Comparison of ENCODE assay signal across 8 mouse cellular contexts in genomic region chr2:65471311-65471882, GRCm38 (mm10).
DNase-seq lines count a peak whose midpoint lies in the region; ATAC-seq and TF ChIP-seq lines count a peak whose summit lies in the region.
"Had no signal": no experiment of that assay in that cellular context is flagged by ENCODE, and none has a peak within 500 bp of the region (broad histone marks: within the 10 kb centered on the region; RNA-seq: fewer than 3 reads in every experiment).

No protein-coding gene starts in this region.

- no peak for DNase-seq in hindbrain, embryonic 10.5 days (ENCODE audit: low spot score)
- peak; percentile 27 for DNase-seq in midbrain, postnatal 0 days (ENCODE audit: low spot score)
- no peak for DNase-seq in thymus, postnatal 0 days (ENCODE audit: low spot score)
- no peak for DNase-seq in gastrocnemius, postnatal 36 days

- H3K9me3 ChIP-seq in hindbrain, embryonic 15.5 days, result no peaks in the 10 kb centered on the region
- no peaks in the 10 kb centered on the region for H3K9me3 ChIP-seq in hindbrain, embryonic 10.5 days
- H3K9me3 ChIP-seq in midbrain, postnatal 0 days (ENCODE audit: low read length), result no peaks in the 10 kb centered on the region

- H3K27ac ChIP-seq in hindbrain, embryonic 15.5 days (replicated peaks), result peak overlapping the region; percentile 29
- no peak overlapping the region for H3K27ac ChIP-seq in hindbrain, embryonic 10.5 days
- no peak overlapping the region for H3K27ac ChIP-seq in brown adipose tissue, adult 24 weeks (replicated peaks; ENCODE audit: low read depth, low read length)
- H3K27ac ChIP-seq in embryonic fibroblast, embryonic 13.5 days (ENCODE audit: insufficient read depth, low read length), result no peak overlapping the region
- H3K27ac ChIP-seq in midbrain, postnatal 0 days (ENCODE audit: low read depth, low read length), result no peak overlapping the region
- H3K27ac ChIP-seq: macrophage had no signal

- WGBS in hindbrain, embryonic 15.5 days, result 59% methylated on average over 11 of the region's 11 CpGs
- 71% methylated on average over 11 of the region's 11 CpGs for WGBS in hindbrain, embryonic 10.5 days
- WGBS in midbrain, postnatal 0 days, result 36% methylated on average over 11 of the region's 11 CpGs

- peaks cover 39% of the 10 kb centered on the region for H3K36me3 ChIP-seq in hindbrain, embryonic 15.5 days
- no peaks in the 10 kb centered on the region; the same call in 1 of the 2 replicates for H3K36me3 ChIP-seq in hindbrain, embryonic 10.5 days
- peaks cover 22% of the 10 kb centered on the region for H3K36me3 ChIP-seq in midbrain, postnatal 0 days (ENCODE audit: insufficient read depth, low read length)

- H3K27me3 ChIP-seq in hindbrain, embryonic 15.5 days, result no peaks in the 10 kb centered on the region
- H3K27me3 ChIP-seq in hindbrain, embryonic 10.5 days (ENCODE audit: insufficient read depth, poor library complexity, severe bottlenecking), result no peaks in the 10 kb centered on the region
- no peaks in the 10 kb centered on the region for H3K27me3 ChIP-seq in midbrain, postnatal 0 days (ENCODE audit: insufficient read depth, low read length)

- intact Hi-C loops in gastrocnemius, postnatal 36 days (cut with DNase I), result no loop called here

- TF ChIP-seq CTCF in embryonic fibroblast, embryonic 13.5 days (IDR thresholded peaks at IDR 0.05; ENCODE audit: borderline replicate concordance, insufficient read depth, low read length), result no peak
- no peak for TF ChIP-seq CTCF in midbrain, postnatal 0 days (IDR thresholded peaks at IDR 0.05)

- H3K9ac ChIP-seq in hindbrain, embryonic 15.5 days, result no peak overlapping the region
- H3K9ac ChIP-seq in midbrain, postnatal 0 days (replicated peaks; ENCODE audit: low read length, poor library complexity, severe bottlenecking), result no peak overlapping the region

- H3K4me1 ChIP-seq in hindbrain, embryonic 15.5 days (replicated peaks), result no peaks in the 10 kb centered on the region
- no peaks in the 10 kb centered on the region for H3K4me1 ChIP-seq in hindbrain, embryonic 10.5 days (replicated peaks)
- no peaks in the 10 kb centered on the region for H3K4me1 ChIP-seq in brown adipose tissue, adult 24 weeks (ENCODE audit: control insufficient read depth, insufficient read depth, insufficient read length, low read length)
- H3K4me1 ChIP-seq in embryonic fibroblast, embryonic 13.5 days (ENCODE audit: control insufficient read depth, insufficient read depth, low read length), result no peaks in the 10 kb centered on the region
- no peaks in the 10 kb centered on the region for H3K4me1 ChIP-seq in midbrain, postnatal 0 days (ENCODE audit: insufficient read depth, low read length)

- TF ChIP-seq POLR2A in embryonic fibroblast, embryonic 13.5 days (IDR thresholded peaks at IDR 0.05; ENCODE audit: low read depth, low read length), result no peak

- H3K4me3 ChIP-seq in hindbrain, embryonic 15.5 days, result no peak overlapping the region
- no peak overlapping the region for H3K4me3 ChIP-seq in hindbrain, embryonic 10.5 days
- peak overlapping the region; percentile 31 for H3K4me3 ChIP-seq in brown adipose tissue, adult 24 weeks (ENCODE audit: insufficient read depth, low read depth, low read length)
- 0 out of 2 replicates have a peak overlapping the region, but pooled peaks have one; percentile 15 for H3K4me3 ChIP-seq in embryonic fibroblast, embryonic 13.5 days (ENCODE audit: insufficient read depth, low read length)
- no peak overlapping the region for H3K4me3 ChIP-seq in midbrain, postnatal 0 days (ENCODE audit: low read depth, low read length)

- ATAC-seq in hindbrain, embryonic 15.5 days (ENCODE audit: low FRiP score, low read depth), result peak; percentile 59; the same call in 1 of the 2 replicates
- ATAC-seq in midbrain, postnatal 0 days (ENCODE audit: low FRiP score), result no peak

- peak overlapping the region; percentile 11; the same call in 1 of the 2 replicates for H3K4me2 ChIP-seq in hindbrain, embryonic 15.5 days
- H3K4me2 ChIP-seq in midbrain, postnatal 0 days (ENCODE audit: low read depth, low read length, poor library complexity, severe bottlenecking), result no peak overlapping the region

Comparison
In these comparisons a context has a peak if more than half of its experiments do, and no peak if none do; other contexts are left out.
1. H3K4me3 ChIP-seq: peak in brown adipose tissue, adult 24 weeks (single experiment) and embryonic fibroblast, embryonic 13.5 days (single experiment); none in hindbrain, embryonic 15.5 days (single experiment), hindbrain, embryonic 10.5 days (single experiment) and midbrain, postnatal 0 days (single experiment).